Mouse (Mus musculus) thymus, adult 2 months (tissue): ENCODE data around the gene Fam50b.

Experiments used
- CTCF ChIP-seq: fragments of 200-500 bp; IDR thresholded peaks from 2 replicates; pipeline ENCODE4 v1.5.1; 2012; ENCODE audit warnings: mild to moderate bottlenecking, control low read depth, low read length, moderate library complexity, borderline replicate concordance; ENCODE audit not compliant: control insufficient read depth, poor library complexity, insufficient read depth; ENCODE audit errors: extremely low read depth
- POLR2A ChIP-seq: fragments of 200-500 bp; IDR thresholded peaks from 2 replicates; pipeline ENCODE4 v1.6.1; 2012; ENCODE audit warnings: mild to moderate bottlenecking, low read length, control low read depth, moderate library complexity; ENCODE audit not compliant: control insufficient read depth, poor library complexity, insufficient read depth; ENCODE audit errors: extremely low read depth

DNA sequence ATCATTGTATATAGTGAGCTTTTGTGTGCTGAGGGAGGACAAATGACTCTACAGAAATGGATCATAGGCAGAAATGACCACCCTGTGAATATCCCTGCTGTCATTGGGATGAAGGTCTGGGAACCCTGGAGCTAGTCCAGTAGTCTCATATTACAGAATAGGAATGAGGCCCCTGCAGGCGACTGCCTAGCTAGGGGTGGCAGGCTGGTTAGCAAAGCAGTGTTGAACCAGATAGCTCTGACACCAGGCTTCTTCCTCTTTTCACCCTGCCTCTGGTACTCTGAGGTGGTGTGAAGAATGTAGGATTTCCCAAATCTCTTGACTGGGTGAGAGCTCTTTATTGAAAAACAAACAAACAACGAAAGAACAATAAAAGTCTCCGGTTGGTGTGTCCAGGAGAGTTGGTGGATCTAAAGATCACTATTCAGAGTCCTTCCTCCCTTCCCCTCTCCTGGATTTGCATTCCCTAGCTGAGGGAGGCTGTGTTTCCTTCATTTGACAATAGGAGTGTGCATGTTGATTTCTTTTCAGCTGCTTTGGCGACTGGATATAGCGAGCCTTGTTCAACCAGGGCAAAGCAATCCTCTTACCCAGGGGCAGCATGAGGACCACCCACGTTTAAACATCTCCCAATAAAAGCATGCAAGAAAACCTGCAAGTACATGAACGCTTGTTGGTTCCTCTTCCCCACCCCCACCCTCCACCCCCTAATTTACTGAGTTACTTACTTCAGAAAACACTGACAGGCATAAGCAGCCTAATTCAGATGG, 26.1 kb downstream of the Fam50b start:
- no peak for TF ChIP-seq CTCF
- TF ChIP-seq POLR2A: no peak
